Mouse (Mus musculus) lung, postnatal 0 days (tissue): ENCODE results near the gene Grin3a.

Source experiments
- CTCF ChIP-seq: IDR thresholded peaks from 2 replicates; pipeline ENCODE4 v1.5.1; 2016; ENCODE audit warnings: antibody characterized with exemption, mild to moderate bottlenecking
- EP300 ChIP-seq: IDR thresholded peaks from 2 replicates; pipeline ENCODE4 v1.6.1; 2016; ENCODE audit warnings: antibody characterized with exemption, mild to moderate bottlenecking, control low read depth

- TF ChIP-seq EP300 (no peak), CTCF (no peak)
Observed at GRCm38 (mm10) chr4:49637821-49638220, 207.7 kb downstream of the Grin3a start.
